Mouse (Mus musculus): ENCODE data around the gene Taf15.

Gene Taf15

GRCm38 (mm10) chr11:83457257-83457656 lies 15.6 kb upstream of the Taf15 start:
- no peak for DNase-seq (ENCODE audit: inconsistent ontology term)

- peak; percentile 69 for DNase-seq (ENCODE audit: inconsistent ontology term)
Measured at GRCm38 (mm10) chr11:83457912-83458601, 14.8 kb upstream of the Taf15 start.

- no peak for DNase-seq (ENCODE audit: inconsistent ontology term)
Measured at GRCm38 (mm10) chr11:83461462-83462027, 11.3 kb upstream of the Taf15 start.

DNA sequence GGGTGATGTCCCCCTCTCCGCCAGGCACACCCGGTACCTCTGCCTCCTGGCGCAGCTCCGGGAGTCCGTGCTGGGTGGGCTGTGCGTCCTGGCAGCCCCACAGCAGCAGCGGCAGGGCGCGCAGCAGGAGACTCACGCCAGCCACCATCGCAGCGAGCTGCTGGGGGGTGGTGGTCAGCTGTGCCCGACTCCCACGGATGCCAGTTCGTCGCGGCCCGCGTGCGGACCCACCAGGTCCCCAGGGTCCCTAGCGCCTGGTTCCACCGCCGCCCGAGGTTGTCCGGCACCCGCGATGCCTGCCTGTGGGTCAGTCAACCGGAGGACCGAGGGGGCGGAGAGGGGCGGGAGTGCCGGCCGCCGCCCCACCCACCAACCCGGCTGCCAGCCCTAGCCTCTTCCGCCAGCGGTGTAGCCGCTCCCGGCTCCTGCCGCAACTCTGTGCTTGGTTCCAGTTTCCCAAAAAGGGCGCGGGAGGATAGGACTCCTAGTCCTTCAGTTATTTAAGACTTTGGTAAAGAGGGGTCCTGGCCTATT lies 10.1 kb upstream of the Taf15 start, which contains the start of gene Mmp28:
TSS of gene Mmp28 (minus strand) at position 361 of the 534 bp plus-strand sequence.
- DNase-seq (ENCODE audit: inconsistent ontology term) = peak; percentile 81

- DNase-seq (ENCODE audit: inconsistent ontology term) = peak; percentile 73
Measured at GRCm38 (mm10) chr11:83465976-83466375, 6.9 kb upstream of the Taf15 start.

GRCm38 (mm10) chr11:83467120-83467652 lies 5.7 kb upstream of the Taf15 start:
- DNase-seq (ENCODE audit: inconsistent ontology term) = no peak

DNA sequence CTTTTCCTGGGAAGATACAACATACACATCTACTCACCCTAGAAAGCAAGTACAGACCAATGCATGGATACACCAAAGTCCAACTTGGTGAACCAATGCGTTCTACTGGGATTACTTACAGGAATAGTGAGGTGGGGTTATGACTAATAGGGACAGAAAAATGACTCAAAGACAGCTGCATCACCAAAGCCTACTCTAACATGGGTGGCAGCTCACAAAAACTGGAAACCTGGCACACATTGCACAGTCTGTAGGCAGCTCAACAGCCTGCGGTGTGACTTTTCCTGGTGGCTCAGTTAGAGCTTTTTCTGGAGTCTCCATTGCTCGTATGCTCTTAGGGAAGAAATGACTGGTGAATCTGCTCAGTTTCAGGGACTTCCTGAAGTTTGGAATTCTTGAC lies 4.1 kb upstream of the Taf15 start:
- no peak for DNase-seq (ENCODE audit: inconsistent ontology term)

- no peak for DNase-seq (ENCODE audit: inconsistent ontology term)
Measured at GRCm38 (mm10) chr11:83471766-83472165, 1.1 kb upstream of the Taf15 start.

DNA sequence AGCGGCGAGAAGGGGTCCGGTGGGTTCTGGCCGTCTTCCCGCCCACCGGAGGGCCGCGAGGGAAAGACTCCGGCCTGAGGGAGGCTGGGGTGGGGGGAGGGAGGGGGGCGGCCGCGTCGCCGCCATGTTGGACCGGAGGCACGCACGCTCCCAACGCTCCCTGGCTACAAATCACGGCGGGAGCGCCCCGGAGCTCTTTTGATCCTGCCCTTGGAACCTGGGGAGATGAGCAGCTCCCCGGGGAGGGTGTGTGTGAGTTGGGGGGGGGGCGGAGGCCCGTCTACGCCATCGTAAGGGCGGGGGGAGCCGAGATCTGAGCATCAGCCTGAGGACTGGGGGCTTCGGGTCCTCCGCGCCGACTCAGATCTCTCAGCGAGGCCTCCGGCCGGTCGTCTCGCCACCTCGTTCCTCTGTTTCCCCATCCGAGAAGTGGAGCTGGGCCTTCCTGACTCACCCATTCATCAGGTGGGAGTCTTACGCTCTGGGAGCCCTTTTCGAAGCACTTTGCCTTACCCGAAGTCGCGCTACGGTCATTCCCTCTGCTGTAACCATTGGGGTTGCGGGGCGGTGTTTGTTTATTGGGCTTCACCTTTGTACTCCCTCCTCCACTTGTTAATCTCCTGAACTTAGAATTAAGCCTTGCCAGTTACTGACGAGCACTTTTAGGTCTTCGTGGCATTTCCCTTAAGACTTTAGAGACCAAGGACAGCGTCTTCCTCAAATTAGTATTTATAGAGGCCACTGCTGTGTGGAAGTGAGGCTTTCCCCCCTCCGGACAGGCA lies 540 bp downstream of the Taf15 start:
- DNase-seq (ENCODE audit: inconsistent ontology term) = no peak

GRCm38 (mm10) chr11:83491488-83491887 lies 18.6 kb downstream of the Taf15 start:
- no peak for DNase-seq (ENCODE audit: inconsistent ontology term)

- DNase-seq (ENCODE audit: inconsistent ontology term) = no peak
Measured at GRCm38 (mm10) chr11:83495571-83495970, 22.7 kb downstream of the Taf15 start.

- no peak for DNase-seq (ENCODE audit: inconsistent ontology term)
Measured at GRCm38 (mm10) chr11:83504308-83504707, 31.4 kb downstream of the Taf15 start.

DNA sequence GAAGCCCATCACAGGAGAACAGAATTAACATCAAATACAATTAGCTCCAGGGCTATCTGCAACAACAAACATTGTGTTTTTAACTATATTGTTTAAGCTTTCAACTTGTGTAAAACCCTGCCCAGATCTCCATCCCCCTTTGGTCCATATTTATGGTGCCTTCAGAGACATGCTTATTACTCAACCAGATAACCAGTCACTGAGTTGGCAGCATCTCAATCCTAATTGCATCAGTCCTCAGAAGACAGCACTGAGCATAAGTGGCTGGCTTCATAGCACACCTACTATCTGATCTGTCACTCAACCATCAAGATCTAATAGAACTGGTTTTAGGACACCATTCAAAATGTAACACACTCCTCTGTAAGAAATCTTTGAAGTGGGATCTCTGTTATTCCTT lies 36.6 kb downstream of the Taf15 start:
- DNase-seq (ENCODE audit: inconsistent ontology term) = no peak

DNA sequence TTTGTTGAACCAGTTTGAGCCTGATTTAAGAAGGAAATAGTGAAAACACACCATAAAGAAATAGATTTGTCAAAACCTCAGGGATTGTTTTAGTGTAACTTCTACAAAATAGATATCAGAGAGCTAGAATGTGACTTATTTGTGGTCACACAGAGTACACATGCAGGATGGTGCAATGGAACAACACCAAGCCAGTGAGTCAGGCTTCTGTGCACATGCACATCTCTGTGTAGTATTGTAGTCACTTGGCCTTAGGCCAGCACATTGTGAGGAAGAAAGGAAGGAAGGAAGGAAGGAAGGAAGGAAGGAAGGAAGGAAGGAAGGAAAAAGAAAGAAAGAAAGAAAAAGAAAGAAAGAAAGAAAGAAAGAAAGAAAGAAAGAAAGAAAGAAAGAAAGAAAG lies 44.3 kb downstream of the Taf15 start:
- DNase-seq (ENCODE audit: inconsistent ontology term) = no peak

- no peak for DNase-seq (ENCODE audit: inconsistent ontology term)
Measured at GRCm38 (mm10) chr11:83518371-83518770, 45.5 kb downstream of the Taf15 start.

DNA sequence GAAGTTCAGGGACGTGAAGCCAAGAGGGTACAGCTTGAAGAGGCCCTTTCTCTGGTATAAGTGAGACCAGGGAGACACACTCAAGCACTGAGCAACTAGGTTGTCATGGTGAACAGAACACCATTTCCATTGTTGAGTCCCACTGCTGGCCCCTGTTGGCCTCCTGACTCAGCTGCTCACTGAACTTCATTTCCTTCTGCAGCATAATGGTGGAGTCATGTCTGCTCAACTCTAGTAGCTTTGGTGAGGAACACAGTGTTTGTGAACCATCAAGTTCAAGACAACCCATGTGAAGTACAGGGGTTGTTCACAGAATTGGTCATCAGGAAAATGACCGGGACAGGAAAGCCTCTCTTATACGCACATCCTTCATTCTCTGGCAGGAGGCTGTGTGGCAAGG lies 49.2 kb downstream of the Taf15 start, which contains the start of gene Heatr9:
TSS of gene Heatr9 (minus strand) at position 101 of the 400 bp plus-strand sequence.
- DNase-seq (ENCODE audit: inconsistent ontology term) = no peak

- DNase-seq (ENCODE audit: inconsistent ontology term) = no peak
Measured at GRCm38 (mm10) chr11:83529024-83529423, 56.1 kb downstream of the Taf15 start.

GRCm38 (mm10) chr11:83530360-83530759 lies 57.5 kb downstream of the Taf15 start, which contains the start of gene Ccl5:
Ccl5 (minus strand) TSS chr11:83530518.
- no peak for DNase-seq (ENCODE audit: inconsistent ontology term)

GRCm38 (mm10) chr11:83533192-83533591 lies 60.3 kb downstream of the Taf15 start:
- DNase-seq (ENCODE audit: inconsistent ontology term) = no peak

- DNase-seq (ENCODE audit: inconsistent ontology term) = no peak
Measured at GRCm38 (mm10) chr11:83534143-83534542, 61.3 kb downstream of the Taf15 start.

- DNase-seq (ENCODE audit: inconsistent ontology term) = peak; percentile 89
Measured at GRCm38 (mm10) chr11:83534609-83535423, 61.9 kb downstream of the Taf15 start.

Data from Muller cell, postnatal 12 days (primary cell).